ENCODE assay signal across 10 mouse cellular contexts in the genomic region with DNA sequence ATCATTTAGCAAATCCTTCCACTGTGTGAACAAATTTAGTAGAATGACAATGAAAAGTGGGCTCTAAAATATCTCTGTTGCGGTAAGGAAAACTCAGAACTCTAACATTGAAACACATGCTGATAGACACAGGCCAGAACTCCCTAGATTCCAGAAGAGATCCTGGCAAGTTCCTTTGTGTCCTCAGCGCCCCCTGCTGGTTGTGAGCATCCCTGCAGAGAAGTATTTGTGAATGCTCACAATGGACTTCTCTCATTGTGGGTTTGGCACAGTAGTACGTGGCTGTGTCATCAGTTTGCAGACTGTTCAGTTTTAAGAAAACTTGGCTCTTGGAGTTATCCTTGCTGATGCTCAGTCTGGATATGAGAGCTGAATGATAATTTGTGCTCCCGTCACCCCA.
DNase-seq lines count a peak whose midpoint lies in the region; ATAC-seq lines count a peak whose summit lies in the region.
"Had no signal": no experiment of that assay in that cellular context is flagged by ENCODE, and none has a peak within 500 bp of the region (broad histone marks: within the 10 kb centered on the region; RNA-seq: fewer than 3 reads in every experiment).

No protein-coding gene starts in this region.

- intact Hi-C loops in gastrocnemius, postnatal 14 days (cut with DNase I; ENCODE audit: low total_unique reads): no loop called here

- no peaks in the 10 kb centered on the region for H3K36me3 ChIP-seq in midbrain, embryonic 10.5 days
- no peaks in the 10 kb centered on the region for H3K36me3 ChIP-seq in midbrain, embryonic 11.5 days (ENCODE audit: control insufficient read depth, insufficient read depth, low read length)
- H3K36me3 ChIP-seq: hindbrain, embryonic 15.5 days; neural tube, embryonic 12.5 days had no signal

- H3K9me3 ChIP-seq in midbrain, embryonic 10.5 days (replicated peaks): peaks cover 15% of the 10 kb centered on the region
- no peaks in the 10 kb centered on the region for H3K9me3 ChIP-seq in midbrain, embryonic 11.5 days (ENCODE audit: control insufficient read depth, low read length)

- no peak for ATAC-seq in midbrain, embryonic 11.5 days (ENCODE audit: low FRiP score)

- no peaks in the 10 kb centered on the region for H3K4me1 ChIP-seq in midbrain, embryonic 10.5 days
- H3K4me1 ChIP-seq in midbrain, embryonic 11.5 days (ENCODE audit: control insufficient read depth, insufficient read depth, low read length): no peaks in the 10 kb centered on the region
- H3K4me1 ChIP-seq: hindbrain, embryonic 15.5 days; neural tube, embryonic 12.5 days had no signal

- DNase-seq in gastrocnemius, postnatal 14 days: peak; percentile 6
- DNase-seq in gastrocnemius, postnatal 4 days (ENCODE audit: low spot score in 2 of 2): no peak
- DNase-seq in midbrain, embryonic 10.5 days (ENCODE audit: low spot score): peak; percentile 12
- no peak for DNase-seq in midbrain, embryonic 11.5 days (ENCODE audit: low spot score, missing footprints)
- peak; percentile 7 for DNase-seq in adrenal gland, adult 8-10 months
- peak; percentile 8 for DNase-seq in large intestine, adult 2 months (ENCODE audit: low read depth, low spot score)
- DNase-seq in natural killer cell, adult 2 months (ENCODE audit: low spot score in 2 of 2): no peak
- DNase-seq in frontal cortex, postnatal 10 days (ENCODE audit: low spot score in 2 of 2): no peak

- H3K4me2 ChIP-seq in midbrain, embryonic 11.5 days: no peak overlapping the region
- H3K4me2 ChIP-seq: hindbrain, embryonic 15.5 days; neural tube, embryonic 12.5 days had no signal

- H3K27ac ChIP-seq in midbrain, embryonic 10.5 days (replicated peaks): no peak overlapping the region
- H3K27ac ChIP-seq in midbrain, embryonic 11.5 days (ENCODE audit: low read depth, low read length): no peak overlapping the region
- H3K27ac ChIP-seq: hindbrain, embryonic 15.5 days; neural tube, embryonic 12.5 days had no signal

- WGBS in midbrain, embryonic 10.5 days: 44% methylated on average over 4 of the region's 4 CpGs
- WGBS in midbrain, embryonic 11.5 days: 45% methylated on average over 4 of the region's 4 CpGs
- 41% methylated on average over 4 of the region's 4 CpGs for whole genome bisulfite sequencing in large intestine, adult 2 months

- no peak overlapping the region for H3K4me3 ChIP-seq in midbrain, embryonic 10.5 days
- no peak overlapping the region for H3K4me3 ChIP-seq in midbrain, embryonic 11.5 days (ENCODE audit: low read depth, low read length)
- H3K4me3 ChIP-seq: hindbrain, embryonic 15.5 days; neural tube, embryonic 12.5 days had no signal

- H3K27me3 ChIP-seq in midbrain, embryonic 10.5 days (ENCODE audit: low read depth, poor library complexity, severe bottlenecking): no peaks in the 10 kb centered on the region
- H3K27me3 ChIP-seq in midbrain, embryonic 11.5 days (ENCODE audit: control insufficient read depth, insufficient read depth, low read length): no peaks in the 10 kb centered on the region
- H3K27me3 ChIP-seq: hindbrain, embryonic 15.5 days; neural tube, embryonic 12.5 days had no signal

- no peak overlapping the region for H3K9ac ChIP-seq in midbrain, embryonic 11.5 days (ENCODE audit: low read length)
- H3K9ac ChIP-seq: hindbrain, embryonic 15.5 days; neural tube, embryonic 12.5 days had no signal

Comparison
In these comparisons a context has a peak if more than half of its experiments do, and no peak if none do; other contexts are left out.
1. DNase-seq: peak in gastrocnemius, postnatal 14 days (single experiment), midbrain, embryonic 10.5 days (single experiment), adrenal gland, adult 8-10 months (single experiment) and large intestine, adult 2 months (single experiment); none in gastrocnemius, postnatal 4 days (0 of 2), midbrain, embryonic 11.5 days (single experiment), natural killer cell, adult 2 months (0 of 2) and frontal cortex, postnatal 10 days (0 of 2).